Mouse (Mus musculus) liver, embryonic 12.5 days (tissue): ENCODE measurements around the gene Olfr1100. TPM values are rescaled to one million over a fixed set of nuclear protein-coding genes. Genes with fewer than 3 reads are reported as not detected.

Experiments used
- ATAC-seq: fragments of 200-750 bp; cut with Nextera tagmentation; 2 replicates; pipeline ENCODE4 v1.8.0; 2017; ENCODE audit warnings: moderate number of reproducible peaks, mild to moderate bottlenecking, moderate library complexity
- H3K27ac ChIP-seq: fragments of 300-500 bp; sonication (generic); 2 replicates; pipeline ENCODE4 v1.5.1; 2016; ENCODE audit warnings: mild to moderate bottlenecking
- H3K27me3 ChIP-seq: fragments of 300-500 bp; sonication (generic); replicated peaks from 2 replicates; pipeline ENCODE4 v1.6.1; 2016; ENCODE audit warnings: mild to moderate bottlenecking, moderate library complexity
- H3K36me3 ChIP-seq: fragments of 300-500 bp; sonication (generic); 2 replicates; pipeline ENCODE4 v1.6.1; 2016; ENCODE audit warnings: mild to moderate bottlenecking, moderate library complexity
- H3K4me1 ChIP-seq: fragments of 300-500 bp; sonication (generic); 2 replicates; pipeline ENCODE4 v1.6.1; 2016
- H3K4me2 ChIP-seq: fragments of 300-500 bp; sonication (generic); 2 replicates; pipeline ENCODE4 v1.6.1; 2016; ENCODE audit warnings: mild to moderate bottlenecking, moderate library complexity
- H3K4me3 ChIP-seq: fragments of 300-500 bp; sonication (generic); 2 replicates; pipeline ENCODE4 v1.5.1; 2016; ENCODE audit warnings: mild to moderate bottlenecking, moderate library complexity
- H3K9ac ChIP-seq: fragments of 300-500 bp; sonication (generic); 2 replicates; pipeline ENCODE4 v1.6.1; 2016; ENCODE audit warnings: mild to moderate bottlenecking, moderate library complexity
- H3K9me3 ChIP-seq: fragments of 300-500 bp; sonication (generic); replicated peaks from 2 replicates; pipeline ENCODE4 v1.6.1; 2016; ENCODE audit warnings: mild to moderate bottlenecking, moderate library complexity
- WGBS: fragments of 180-500 bp; shearing (Covaris S2); methylation state at CpG from one replicate; pipeline ENCODE4 v1.1.7; 2016; ENCODE audit not compliant: insufficient replicate concordance; 5-methylcytosine and 5-hydroxymethylcytosine counted together
- polyA plus RNA-seq: library from polyadenylated mRNA; unstranded; fragments of >200 nt; fragmentation: Nextera tagmentation; extraction: Ambion mirVana; gene quantifications from 2 replicates; pipeline ENCODE4 v1.2.1, GENCODE M21; 2016

The Olfr1100 gene
- polyA plus RNA-seq = not detected in 2 replicates

DNA sequence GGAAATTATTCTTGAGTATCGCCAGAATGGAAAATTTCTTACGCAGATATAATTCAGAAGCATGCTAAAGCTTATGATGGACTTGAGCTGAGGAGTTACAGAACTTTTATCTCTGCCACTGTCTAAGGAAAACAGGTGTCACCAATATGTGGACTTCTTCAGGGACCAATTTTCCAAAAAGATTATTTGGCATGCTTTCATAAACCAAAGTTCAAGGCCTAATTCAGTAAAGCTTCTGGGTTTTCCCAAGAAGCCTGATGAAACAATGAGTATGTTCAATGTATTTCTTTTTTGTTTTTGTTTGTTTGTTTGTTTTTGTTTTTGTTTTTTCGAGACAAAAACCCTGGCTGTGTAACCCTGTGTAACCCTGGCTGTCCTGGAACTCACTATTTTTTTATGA, at the start of gene Olfr1100:
Olfr1100 (minus strand) TSS at position 101 of the 400 bp plus-strand sequence.
- 73% methylated on average over 3 of the region's 3 CpGs for WGBS
- Histone ChIP-seq H3K4me2 (no peak within 1 kb of the TSS), H3K4me3 (no peak within 1 kb of the TSS), H3K36me3 (no peaks in the 10 kb centered on the region), H3K27me3 (no peaks in the 10 kb centered on the region), H3K4me1 (no peaks in the 10 kb centered on the region), H3K27ac (no peak within 1 kb of the TSS), H3K9ac (no peak within 1 kb of the TSS), H3K9me3 (no peaks in the 10 kb centered on the region)
- ATAC-seq = no peak

DNA sequence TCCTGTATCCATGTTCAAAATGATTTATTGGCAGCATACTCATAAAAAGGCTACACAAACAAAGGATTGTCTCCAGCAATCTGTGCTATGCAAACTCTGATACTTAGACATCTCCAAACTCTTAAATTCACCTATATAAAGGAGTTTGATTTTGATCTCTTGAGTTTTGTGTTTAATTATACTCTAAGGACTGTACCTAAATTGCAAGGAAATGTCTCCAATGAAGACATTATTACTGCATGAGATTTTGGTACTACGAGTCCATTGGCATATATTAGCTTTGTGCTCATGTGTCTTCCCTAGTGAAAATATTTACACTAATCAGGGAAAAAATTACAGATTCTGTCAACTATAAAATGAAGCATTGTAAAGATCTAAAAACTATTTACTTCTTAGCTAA, 47.2 kb upstream of the Olfr1100 start, which contains the start of gene Olfr1104:
Olfr1104 (minus strand) TSS at position 101 of the 400 bp plus-strand sequence.
- Histone ChIP-seq H3K9ac (no peak within 1 kb of the TSS), H3K9me3 (no peaks in the 10 kb centered on the region), H3K27me3 (no peaks in the 10 kb centered on the region), H3K36me3 (no peaks in the 10 kb centered on the region), H3K4me2 (no peak within 1 kb of the TSS), H3K4me3 (no peak within 1 kb of the TSS), H3K27ac (no peak within 1 kb of the TSS), H3K4me1 (no peaks in the 10 kb centered on the region)
- 51% methylated on average over 1 of the region's 1 CpGs for WGBS
- no peak for ATAC-seq

DNA sequence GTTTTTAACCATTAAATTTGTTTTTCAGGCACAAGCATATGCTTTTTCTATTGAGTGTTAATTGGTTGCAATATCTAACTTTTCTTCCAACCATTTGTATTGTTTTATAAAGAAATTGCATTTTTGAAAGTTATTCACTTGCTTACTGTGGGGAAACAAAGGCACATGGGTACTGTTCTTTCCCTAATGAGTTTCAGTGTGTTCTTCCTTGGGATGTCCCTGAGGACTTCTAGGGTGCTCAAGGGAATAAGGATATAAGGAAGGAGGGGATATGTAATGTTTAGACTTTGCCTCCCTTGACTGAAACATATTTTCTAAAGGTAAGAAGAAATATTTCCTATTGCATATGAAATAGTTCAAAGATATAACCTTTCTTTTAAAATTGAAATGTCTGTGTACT, 18.3 kb upstream of the Olfr1100 start, which contains the start of gene Olfr1102:
Olfr1102 (plus strand) TSS at position 301 of the 400 bp plus-strand sequence.
- H3K36me3 ChIP-seq = no peaks in the 10 kb centered on the region
- no peak within 1 kb of the TSS for H3K4me2 ChIP-seq
- H3K4me1 ChIP-seq = no peaks in the 10 kb centered on the region
- H3K27ac ChIP-seq = no peak within 1 kb of the TSS
- ATAC-seq = no peak
- H3K9ac ChIP-seq = no peak within 1 kb of the TSS
- no peaks in the 10 kb centered on the region for H3K27me3 ChIP-seq
- H3K4me3 ChIP-seq = no peak within 1 kb of the TSS
- H3K9me3 ChIP-seq = no peaks in the 10 kb centered on the region

DNA sequence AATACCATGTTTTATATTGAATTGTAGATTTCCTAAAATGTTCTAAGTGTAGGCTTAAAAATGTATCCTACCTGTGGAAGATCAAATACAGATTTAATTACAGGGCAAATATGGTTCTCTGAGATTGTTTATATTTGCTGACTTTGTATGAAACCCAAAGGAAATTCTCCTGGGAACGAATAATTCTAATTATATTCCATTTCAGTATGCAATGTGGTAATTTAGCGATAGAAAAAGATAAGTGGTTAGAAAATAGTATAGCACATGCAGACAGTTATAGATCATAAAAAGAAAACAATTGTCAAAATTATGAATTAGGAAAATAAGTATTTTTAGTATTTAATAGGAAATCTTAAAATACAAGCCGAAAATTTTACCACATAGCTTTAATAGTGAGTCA, 11.4 kb upstream of the Olfr1100 start, which contains the start of gene Olfr1101:
Olfr1101 (minus strand) TSS at position 101 of the 400 bp plus-strand sequence.
- Histone ChIP-seq H3K4me1 (no peaks in the 10 kb centered on the region), H3K27ac (no peak within 1 kb of the TSS), H3K9ac (no peak within 1 kb of the TSS), H3K4me3 (no peak within 1 kb of the TSS), H3K27me3 (no peaks in the 10 kb centered on the region), H3K36me3 (no peaks in the 10 kb centered on the region), H3K4me2 (no peak within 1 kb of the TSS), H3K9me3 (no peaks in the 10 kb centered on the region)
- no peak for ATAC-seq
- WGBS = 58% methylated on average over 3 of the region's 3 CpGs

DNA sequence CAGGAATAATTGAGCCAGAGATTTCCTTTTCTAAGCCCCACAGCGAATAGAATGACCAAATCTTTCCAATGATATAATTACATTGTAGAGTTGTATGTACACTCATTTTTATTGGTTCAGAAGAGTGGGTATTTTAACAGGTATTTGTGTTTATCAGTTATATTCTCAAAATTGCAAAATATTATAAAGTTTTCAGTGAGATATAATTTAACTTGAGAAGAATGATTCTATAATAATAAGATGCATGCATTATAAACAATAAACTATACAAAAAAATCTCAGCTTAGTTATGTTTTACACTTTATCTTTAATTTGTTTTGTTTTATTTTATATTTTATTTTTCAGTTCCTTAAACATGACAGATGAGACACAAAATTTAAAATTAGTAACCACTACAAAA, 19.2 kb downstream of the Olfr1100 start, which contains the start of gene Olfr1099:
Olfr1099 (minus strand) TSS at position 101 of the 400 bp plus-strand sequence.
- ATAC-seq = no peak
- Histone ChIP-seq H3K4me3 (no peak within 1 kb of the TSS), H3K27ac (no peak within 1 kb of the TSS), H3K9ac (no peak within 1 kb of the TSS), H3K36me3 (no peaks in the 10 kb centered on the region), H3K27me3 (no peaks in the 10 kb centered on the region), H3K9me3 (no peaks in the 10 kb centered on the region), H3K4me2 (no peak within 1 kb of the TSS), H3K4me1 (no peaks in the 10 kb centered on the region)
- WGBS = 50% methylated on average over 1 of the region's 1 CpGs

DNA sequence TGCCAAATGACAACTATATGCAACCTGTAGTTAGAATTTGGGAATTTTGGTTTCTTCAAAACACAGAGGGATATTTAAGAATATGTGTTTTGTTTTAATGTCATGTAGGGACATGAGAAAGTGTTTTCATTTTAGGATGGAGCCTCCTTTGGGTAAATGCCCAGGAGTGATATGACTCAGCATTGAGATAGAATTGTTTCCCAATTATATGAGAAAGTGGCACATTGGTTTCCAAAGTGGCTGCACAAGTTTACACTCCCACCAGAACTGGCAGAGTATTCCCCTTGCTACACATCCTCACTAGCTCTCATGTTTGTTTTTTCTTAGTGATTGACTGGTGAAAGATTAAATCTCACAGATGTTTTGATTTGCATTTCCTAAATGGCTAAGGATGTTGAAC, 53.2 kb downstream of the Olfr1100 start:
- H3K4me3 ChIP-seq = no peak overlapping the region
- no peak overlapping the region for H3K27ac ChIP-seq
- H3K9ac ChIP-seq = no peak overlapping the region
- H3K27me3 ChIP-seq = no peaks in the 10 kb centered on the region
- no peak overlapping the region for H3K4me2 ChIP-seq
- H3K4me1 ChIP-seq = no peaks in the 10 kb centered on the region
- no peaks in the 10 kb centered on the region for H3K36me3 ChIP-seq
- no peaks in the 10 kb centered on the region for H3K9me3 ChIP-seq
- no peak for ATAC-seq

Other genes with a start within 250 kb of the Olfr1100 start
- gene Olfr1089, start 246.3 kb downstream of the Olfr1100 start, polyA plus RNA-seq = not detected in 2 replicates
- not detected in 2 replicates for gene Olfr1090, start 221.0 kb downstream of the Olfr1100 start, polyA plus RNA-seq
- not detected in 2 replicates for gene Olfr1093, start 197.5 kb downstream of the Olfr1100 start, polyA plus RNA-seq
- not detected in 2 replicates for gene Olfr141, start 169.9 kb downstream of the Olfr1100 start, polyA plus RNA-seq
- gene Olfr1094, start 155.3 kb downstream of the Olfr1100 start, polyA plus RNA-seq = not detected in 2 replicates
- not detected in 2 replicates for gene Olfr1095, start 128.3 kb downstream of the Olfr1100 start, polyA plus RNA-seq
- not detected in 2 replicates for gene Gm13723, start 105.2 kb downstream of the Olfr1100 start, polyA plus RNA-seq
- not detected in 2 replicates for gene Olfr1097, start 87.7 kb downstream of the Olfr1100 start, polyA plus RNA-seq
- not detected in 2 replicates for gene Olfr1098, start 55.4 kb downstream of the Olfr1100 start, polyA plus RNA-seq
- not detected in 2 replicates for gene Olfr1099, start 19.3 kb downstream of the Olfr1100 start, polyA plus RNA-seq
- not detected in 2 replicates for gene Olfr1101, start 11.3 kb upstream of the Olfr1100 start, polyA plus RNA-seq
- not detected in 2 replicates for gene Olfr1102, start 18.4 kb upstream of the Olfr1100 start, polyA plus RNA-seq
- gene Olfr1104, start 47.1 kb upstream of the Olfr1100 start, polyA plus RNA-seq = not detected in 2 replicates
- gene Olfr1105, start 56.6 kb upstream of the Olfr1100 start, polyA plus RNA-seq = not detected in 2 replicates
- gene Olfr1106, start 72.3 kb upstream of the Olfr1100 start, polyA plus RNA-seq = not detected in 2 replicates
- not detected in 2 replicates for gene Olfr1107, start 95.9 kb upstream of the Olfr1100 start, polyA plus RNA-seq
- gene Olfr1109, start 116.1 kb upstream of the Olfr1100 start, polyA plus RNA-seq = not detected in 2 replicates
- not detected in 2 replicates for gene Olfr259, start 134.6 kb upstream of the Olfr1100 start, polyA plus RNA-seq
- gene Olfr1110, start 160.3 kb upstream of the Olfr1100 start, polyA plus RNA-seq = not detected in 2 replicates
- not detected in 2 replicates for gene Olfr1111, start 172.7 kb upstream of the Olfr1100 start, polyA plus RNA-seq
- not detected in 2 replicates for gene Olfr1112, start 207.8 kb upstream of the Olfr1100 start, polyA plus RNA-seq
- gene Olfr1113, start 229.0 kb upstream of the Olfr1100 start, polyA plus RNA-seq = not detected in 2 replicates